Mouse (Mus musculus) adrenal gland, adult 18-20 months (tissue): ENCODE results near the gene Npnt. TPM values are rescaled to one million over a fixed set of nuclear protein-coding genes. Genes with fewer than 3 reads are reported as not detected.

Experiments used
- DNase-seq, 2 experiments: peaks; one replicate each; pipeline ENCODE4 v3.0.0; 2021 to 2022; ENCODE audit warnings: low spot score in 2 of 2
- total RNA-seq, 2 experiments: library from RNA; stranded (reverse); gene quantifications; 1 replicate in 1 of 2; 2 replicates in 1 of 2; pipeline ENCODE4 v1.2.3; 2021

The Npnt gene
- total RNA-seq, 2 experiments from 2014 or later, result 10.5 to 10.7 TPM

GRCm38 (mm10) chr3:132940181-132940990 is 9.7 kb downstream of the Npnt start:
- DNase-seq, result no peak

- DNase-seq, result no peak
These were observed 11.1 kb downstream of the Npnt start for GRCm38 (mm10) chr3:132939006-132939405.

GRCm38 (mm10) chr3:132934649-132935048 is 15.4 kb downstream of the Npnt start:
- no peak for DNase-seq

GRCm38 (mm10) chr3:132931526-132931925 is 18.6 kb downstream of the Npnt start:
- DNase-seq, result no peak

- DNase-seq, result no peak
These were observed 20.2 kb downstream of the Npnt start for GRCm38 (mm10) chr3:132929866-132930265.

GRCm38 (mm10) chr3:132928186-132928585 is 21.9 kb downstream of the Npnt start:
- no peak for DNase-seq

- DNase-seq, result no peak
These were observed 30.3 kb downstream of the Npnt start for GRCm38 (mm10) chr3:132919798-132920197.

- no peak for DNase-seq
These were observed 30.9 kb downstream of the Npnt start for GRCm38 (mm10) chr3:132919240-132919639.

- no peak for DNase-seq
These were observed 32.6 kb downstream of the Npnt start for GRCm38 (mm10) chr3:132917356-132918090.

GRCm38 (mm10) chr3:132915661-132916060 is 34.4 kb downstream of the Npnt start:
- DNase-seq, result no peak

GRCm38 (mm10) chr3:132912420-132912819 is 37.7 kb downstream of the Npnt start:
- no peak for DNase-seq

- no peak for DNase-seq
These were observed 38.4 kb downstream of the Npnt start for GRCm38 (mm10) chr3:132911716-132912115.

GRCm38 (mm10) chr3:132910727-132911126 is 39.4 kb downstream of the Npnt start:
- DNase-seq, result no peak

GRCm38 (mm10) chr3:132909736-132910135 is 40.4 kb downstream of the Npnt start:
- DNase-seq, result no peak

GRCm38 (mm10) chr3:132907506-132908203 is 42.4 kb downstream of the Npnt start:
- no peak for DNase-seq

GRCm38 (mm10) chr3:132905224-132905930 is 44.7 kb downstream of the Npnt start:
- DNase-seq, result no peak

GRCm38 (mm10) chr3:132903386-132903785 is 46.7 kb downstream of the Npnt start:
- DNase-seq, result no peak

GRCm38 (mm10) chr3:132902921-132903320 is 47.2 kb downstream of the Npnt start:
- DNase-seq, result no peak

GRCm38 (mm10) chr3:132902206-132902605 is 47.9 kb downstream of the Npnt start:
- peak in 1 of 2 experiments; percentile 10 for DNase-seq

GRCm38 (mm10) chr3:132897891-132898290 is 52.2 kb downstream of the Npnt start:
- DNase-seq, result no peak

GRCm38 (mm10) chr3:132897390-132897789 is 52.7 kb downstream of the Npnt start:
- no peak for DNase-seq
